Mouse (Mus musculus) gastrocnemius, adult 2 months (tissue): ENCODE measurements at regions not wholly inside any gene's neighbourhood (a gene's known extent, or its start where the extent isn't known, plus 50 kb on each side); places are given as distances from the start of the nearest gene placed in this dataset.

Source experiments
- DNase-seq: peaks from one replicate; pipeline ENCODE4 v3.0.0; 2022
- H3K27ac ChIP-seq: fragments of 200-600 bp; 2 replicates; pipeline ENCODE4 v1.8.1; 2022; ENCODE audit warnings: mild to moderate bottlenecking
- H3K4me3 ChIP-seq: fragments of 200-600 bp; 2 replicates; pipeline ENCODE4 v1.8.1; 2022; ENCODE audit warnings: mild to moderate bottlenecking, moderate library complexity
- CTCF ChIP-seq: fragments of 200-600 bp; IDR thresholded peaks from 2 replicates; pipeline ENCODE4 v1.8.1; 2022; ENCODE audit warnings: antibody characterized with exemption, mild to moderate bottlenecking, moderate library complexity
- intact Hi-C: fragments of 180-260 bp; cut with DNase I; formaldehyde crosslinking; loops from one replicate; pipeline ENCODE4 v1.15.1; 2025

DNA sequence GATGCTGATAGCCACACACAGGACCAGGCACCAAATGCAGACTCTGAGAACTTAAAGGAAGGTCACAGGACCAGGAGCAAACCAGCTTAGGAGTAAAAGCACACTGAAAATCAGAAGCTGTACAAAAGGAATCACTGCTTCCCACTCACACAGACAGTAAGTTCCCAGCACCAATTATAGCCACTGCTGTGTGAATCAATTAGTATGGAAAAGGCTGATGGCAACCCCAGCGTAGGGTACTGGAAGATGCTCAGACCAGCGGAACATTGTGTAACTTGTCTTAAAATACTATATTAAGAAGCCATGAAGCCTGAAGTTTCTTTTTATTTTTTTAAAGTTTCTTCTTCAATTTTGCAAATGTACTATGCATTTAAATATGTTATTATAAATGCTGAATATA lies 115.8 kb downstream of the Lnpk start:
- H3K4me3 ChIP-seq, result no peak overlapping the region
- DNase-seq, result no peak
- no peak for TF ChIP-seq CTCF
- no peak overlapping the region for H3K27ac ChIP-seq
- intact Hi-C loops, result no loop called here

DNA sequence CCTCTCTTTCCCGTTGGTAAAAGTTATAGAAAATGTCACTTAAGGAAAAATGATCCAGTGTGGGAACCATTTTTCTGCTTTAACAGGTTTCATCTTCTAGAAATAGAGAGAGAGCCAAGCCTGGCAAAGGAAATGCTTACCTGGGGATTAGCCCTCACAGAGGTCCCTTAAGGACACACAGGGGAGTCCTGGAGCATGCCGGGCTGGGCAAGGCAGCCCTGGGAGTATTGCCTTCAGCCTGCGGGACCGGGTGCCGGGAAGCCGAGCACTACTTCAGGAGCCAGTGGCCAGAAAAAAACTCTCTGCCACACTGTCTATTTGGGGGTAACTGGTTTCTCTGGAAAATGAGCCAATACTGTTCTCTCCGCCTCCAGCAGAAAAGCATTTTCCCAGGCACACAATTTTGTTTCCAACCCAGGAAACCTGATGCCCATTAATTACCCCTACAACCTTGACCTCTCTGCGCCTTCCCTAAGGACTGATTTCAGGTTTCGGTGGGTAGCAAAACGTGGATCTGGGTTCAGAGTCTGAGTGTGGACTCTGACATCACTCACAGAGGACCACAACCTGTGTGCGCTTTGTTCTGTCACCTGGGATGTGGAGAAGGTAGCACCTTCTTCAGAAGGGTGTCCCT lies 117.9 kb downstream of the Lnpk start:
- Histone ChIP-seq H3K27ac (peak overlapping the region; percentile 77), H3K4me3 (peak overlapping the region; percentile 46)
- DNase-seq, result peak; percentile 70
- intact Hi-C loops, result no loop called here
- TF ChIP-seq CTCF, result no peak

DNA sequence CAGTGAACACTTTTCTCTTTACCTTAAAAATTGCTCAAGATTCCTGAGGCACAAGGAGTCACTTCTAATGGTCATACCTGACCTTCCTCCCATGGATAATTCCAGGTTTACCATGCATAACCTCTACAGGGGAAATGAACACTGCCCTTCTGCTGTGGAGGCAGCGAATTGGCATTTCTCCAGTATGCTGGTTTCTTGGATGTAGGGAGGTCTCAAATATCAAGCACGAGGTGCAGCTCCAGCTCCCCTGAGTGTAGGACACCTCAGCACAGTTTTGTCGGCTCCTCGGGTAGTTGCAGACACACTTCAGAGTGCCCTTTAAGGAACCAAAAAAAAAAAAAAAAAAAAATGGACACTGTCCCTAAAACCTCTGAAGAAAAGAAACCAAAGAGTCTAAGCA lies 124.8 kb downstream of the Lnpk start:
- no peak for TF ChIP-seq CTCF
- Histone ChIP-seq H3K27ac (peak overlapping the region; percentile 79), H3K4me3 (no peak overlapping the region)
- intact Hi-C loops, result no loop called here
- DNase-seq, result peak; percentile 68

DNA sequence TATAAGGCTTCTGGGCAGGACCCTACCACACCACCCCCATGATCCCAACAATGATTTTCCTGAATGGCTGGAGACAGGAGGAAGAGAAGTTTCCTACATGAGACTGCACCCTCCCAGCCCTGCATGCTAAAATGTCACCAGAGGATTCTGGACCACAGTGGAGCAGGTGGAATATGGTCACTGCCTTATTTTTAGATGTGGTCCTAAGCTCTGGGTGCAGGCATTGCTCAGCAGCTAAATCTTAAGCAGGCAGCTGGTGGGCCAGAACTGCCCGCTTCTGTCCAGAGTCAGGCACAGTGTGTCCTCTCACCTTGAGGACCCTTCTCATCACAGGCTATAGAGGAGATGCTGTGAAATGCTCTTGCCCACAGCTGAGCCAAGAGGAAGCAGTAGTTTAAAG lies 126.6 kb downstream of the Lnpk start:
- Histone ChIP-seq H3K27ac (peak overlapping the region; percentile 79), H3K4me3 (no peak overlapping the region)
- TF ChIP-seq CTCF, result no peak
- DNase-seq, result peak; percentile 50
- intact Hi-C loops, result no loop called here

DNA sequence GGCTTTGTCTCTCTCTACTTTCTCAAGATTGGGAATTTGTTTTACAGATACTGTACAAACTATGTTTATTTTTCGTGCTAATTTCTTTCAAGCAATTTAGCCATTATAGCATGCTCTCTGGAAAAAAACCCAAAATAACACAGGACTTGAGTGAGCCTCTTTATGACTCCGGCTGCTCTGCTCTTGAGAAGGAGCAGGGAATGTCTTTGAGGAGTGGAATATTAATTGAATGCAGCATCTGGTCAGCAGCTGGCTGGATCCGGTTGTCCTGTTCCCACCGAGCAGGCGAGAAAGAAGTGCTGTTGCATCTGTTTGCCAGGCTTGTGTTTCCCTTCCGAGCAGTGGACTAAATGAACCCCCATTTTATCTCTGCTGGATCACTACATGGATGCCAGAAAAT lies 127.7 kb downstream of the Lnpk start:
- no peak for TF ChIP-seq CTCF
- intact Hi-C loops, result no loop called here
- Histone ChIP-seq H3K4me3 (no peak overlapping the region), H3K27ac (0 out of 2 replicates have a peak overlapping the region, but pooled peaks have one; percentile 24)
- DNase-seq, result peak; percentile 27

DNA sequence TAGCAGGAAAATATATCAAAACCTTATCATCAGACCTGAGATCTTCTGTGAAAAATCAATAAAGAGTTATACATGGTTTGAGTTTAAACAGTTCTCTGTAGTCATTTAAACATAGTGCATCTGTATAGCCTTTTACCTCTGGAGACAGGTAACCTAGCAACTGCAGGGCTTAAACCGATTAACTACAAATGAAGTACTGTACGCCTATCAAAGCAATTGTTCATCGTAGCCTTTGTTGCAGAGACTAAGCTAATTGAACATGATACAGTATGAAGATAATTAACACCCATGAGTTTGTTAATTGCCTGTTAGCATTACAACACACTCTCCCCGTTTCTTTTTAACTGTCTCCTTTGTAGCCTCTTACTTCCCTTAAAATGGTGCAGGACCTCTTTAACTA lies 128.2 kb downstream of the Lnpk start:
- no peak for DNase-seq
- intact Hi-C loops, result no loop called here
- H3K27ac ChIP-seq, result no peak overlapping the region
- TF ChIP-seq CTCF, result no peak
- no peak overlapping the region for H3K4me3 ChIP-seq

DNA sequence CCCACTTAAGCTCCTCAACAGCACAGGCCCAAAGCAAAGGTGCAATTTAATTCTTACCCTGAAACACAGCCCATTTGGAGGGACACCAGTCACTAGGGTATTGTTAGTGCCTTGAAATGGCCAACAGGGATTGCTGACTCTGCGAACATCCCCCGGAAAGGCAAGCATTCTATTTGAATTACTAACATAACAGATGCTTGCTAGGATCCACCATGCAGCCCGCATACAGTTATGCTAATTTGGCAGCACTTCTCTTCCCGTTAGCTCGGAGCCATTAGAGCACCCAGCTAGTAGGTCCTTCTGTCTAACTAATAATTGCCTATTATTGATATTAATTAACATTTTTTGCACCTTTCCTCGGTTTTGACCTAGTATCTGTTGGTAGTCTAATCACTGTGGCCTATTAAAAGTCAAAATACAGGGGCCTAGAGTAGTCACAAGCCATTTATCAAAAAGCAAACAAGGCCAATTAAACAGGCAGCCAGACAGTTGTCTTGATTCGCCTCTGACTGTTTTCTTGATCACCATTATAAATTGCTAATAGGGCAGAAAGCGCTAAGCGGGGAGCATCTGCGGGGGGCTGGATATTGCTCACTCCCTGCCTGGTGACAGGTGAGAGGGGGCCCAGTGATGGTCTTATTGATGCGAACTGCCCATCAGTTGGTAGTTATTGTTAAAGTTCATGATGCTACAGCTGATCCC lies 129.0 kb downstream of the Lnpk start:
- H3K4me3 ChIP-seq, result no peak overlapping the region
- no peak overlapping the region for H3K27ac ChIP-seq
- intact Hi-C loops, result no loop called here

DNA sequence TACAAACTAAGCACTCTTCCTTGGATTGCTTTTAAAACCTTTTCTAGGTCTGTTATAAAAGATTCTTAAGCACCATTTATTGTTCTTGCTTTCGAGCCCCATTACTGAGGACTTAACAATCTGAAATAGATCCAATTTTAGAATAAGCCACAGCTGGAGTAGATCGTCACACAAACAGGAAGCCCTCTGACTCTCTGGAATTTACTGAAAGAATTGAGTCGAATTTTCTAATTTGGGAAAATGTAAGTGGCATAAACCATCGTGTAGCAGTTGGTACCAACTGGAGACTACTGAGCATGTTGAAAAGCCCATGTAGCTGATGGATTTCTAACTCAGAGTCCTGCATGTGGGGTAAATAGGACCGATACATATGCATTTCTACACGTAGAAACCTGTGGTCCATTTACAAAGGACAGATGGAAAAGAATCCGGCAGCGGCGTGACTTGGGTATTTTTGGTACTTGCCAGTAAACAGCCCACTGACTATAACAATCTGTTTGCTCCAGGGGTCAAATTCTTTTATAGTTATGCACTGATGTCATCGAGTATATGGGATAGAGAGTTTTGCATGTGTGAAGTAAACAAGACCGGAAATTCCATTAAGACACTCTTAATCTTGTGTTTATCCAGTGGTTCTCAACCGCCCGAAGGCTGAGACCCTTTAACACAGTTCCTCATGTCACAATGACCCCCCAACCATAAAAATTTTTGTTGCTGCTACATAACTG lies 143.9 kb downstream of the Lnpk start:
- intact Hi-C loops, result no loop called here
- no peak for TF ChIP-seq CTCF
- H3K4me3 ChIP-seq, result no peak overlapping the region
- 0 out of 2 replicates have a peak overlapping the region, but pooled peaks have one; percentile 43 for H3K27ac ChIP-seq
- DNase-seq, result no peak

More for the DNA sequence above, 129.0 kb downstream of the Lnpk start:
- no peak for TF ChIP-seq CTCF
- DNase-seq, result no peak

DNA sequence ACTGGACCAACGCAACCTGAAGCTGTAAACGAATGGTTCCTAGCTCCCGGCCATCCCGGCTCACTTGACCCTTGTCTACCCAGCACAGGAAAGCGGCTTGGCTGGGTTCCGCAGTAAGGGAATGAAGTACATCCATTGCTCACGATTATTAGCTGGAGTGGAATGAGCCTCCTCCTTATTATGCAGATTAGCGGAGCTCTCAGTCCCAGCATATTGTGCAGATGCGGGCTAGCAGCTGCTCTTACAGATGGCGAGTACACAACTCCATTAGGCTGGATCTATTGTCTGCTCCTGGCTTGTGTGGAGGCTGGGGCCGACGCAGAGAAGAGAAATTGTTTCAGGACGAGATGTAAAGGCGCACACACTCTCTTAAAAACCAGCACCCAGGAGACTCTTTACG lies 152.5 kb downstream of the Lnpk start:
- Histone ChIP-seq H3K27ac (no peak overlapping the region), H3K4me3 (no peak overlapping the region)
- intact Hi-C loops, result no loop called here
- no peak for TF ChIP-seq CTCF
- peak; percentile 23 for DNase-seq

DNA sequence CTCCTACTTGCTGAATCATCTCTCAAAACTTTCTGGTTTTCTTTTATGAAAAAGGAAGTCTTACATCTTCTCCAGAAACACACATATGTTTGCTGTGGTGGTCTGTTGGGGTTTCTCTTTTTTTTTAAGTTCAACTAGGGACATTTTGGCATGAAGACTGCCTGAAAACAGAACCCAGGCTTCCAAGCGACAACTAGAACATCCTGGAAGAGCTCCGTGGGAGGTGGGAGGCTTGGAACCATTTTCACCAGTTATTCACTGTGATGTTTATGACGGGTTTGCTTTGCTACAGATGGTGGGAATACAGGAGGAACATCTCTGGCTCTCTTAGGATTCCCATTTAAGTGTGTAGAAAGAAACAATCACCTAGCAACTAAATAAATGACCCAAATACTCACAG lies 154.5 kb downstream of the Lnpk start:
- no peak for DNase-seq
- Histone ChIP-seq H3K4me3 (no peak overlapping the region), H3K27ac (no peak overlapping the region)
- no peak for TF ChIP-seq CTCF
- intact Hi-C loops, result no loop called here

DNA sequence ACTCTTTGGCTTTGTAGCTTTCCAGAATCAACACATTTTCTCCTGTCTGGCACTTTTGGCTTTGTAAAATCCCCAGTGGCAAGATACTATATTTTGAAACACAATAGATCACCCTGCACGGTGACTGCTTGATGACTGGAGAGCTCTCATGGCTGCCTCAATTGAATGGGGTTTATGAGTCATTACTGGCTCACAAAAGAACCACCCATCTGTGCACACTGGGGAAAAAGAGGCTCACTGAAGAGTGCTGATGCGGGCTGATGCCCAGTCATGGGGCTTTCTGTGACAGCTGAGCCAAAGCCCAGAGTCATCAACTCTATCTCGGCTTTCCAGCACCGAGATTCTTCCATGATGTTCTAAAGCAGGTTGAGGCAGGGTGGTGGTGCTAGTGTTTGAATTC lies 163.1 kb downstream of the Lnpk start:
- no peak for TF ChIP-seq CTCF
- Histone ChIP-seq H3K4me3 (no peak overlapping the region), H3K27ac (no peak overlapping the region)
- intact Hi-C loops, result no loop called here
- no peak for DNase-seq

DNA sequence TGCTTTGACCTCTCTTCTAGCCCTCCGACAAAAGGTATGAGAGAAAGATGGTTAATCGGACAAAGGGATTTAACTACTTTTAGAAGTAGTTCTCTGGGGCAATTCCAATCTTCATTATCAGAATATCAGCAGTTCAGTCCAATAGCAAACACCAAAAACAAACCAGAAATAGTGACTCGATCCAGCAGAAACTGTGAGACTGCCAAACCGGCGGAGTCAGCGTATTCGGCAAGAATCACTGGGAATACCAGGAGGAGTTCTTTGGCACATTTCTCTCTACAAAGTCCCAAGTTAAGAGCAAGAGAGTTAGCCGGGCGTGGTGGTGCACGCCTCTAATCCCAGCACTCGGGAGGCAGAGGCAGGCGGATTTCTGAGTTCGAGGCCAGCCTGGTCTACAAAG lies 164.5 kb downstream of the Lnpk start:
- no peak for TF ChIP-seq CTCF
- intact Hi-C loops, result no loop called here
- Histone ChIP-seq H3K4me3 (no peak overlapping the region), H3K27ac (no peak overlapping the region)
- no peak for DNase-seq

DNA sequence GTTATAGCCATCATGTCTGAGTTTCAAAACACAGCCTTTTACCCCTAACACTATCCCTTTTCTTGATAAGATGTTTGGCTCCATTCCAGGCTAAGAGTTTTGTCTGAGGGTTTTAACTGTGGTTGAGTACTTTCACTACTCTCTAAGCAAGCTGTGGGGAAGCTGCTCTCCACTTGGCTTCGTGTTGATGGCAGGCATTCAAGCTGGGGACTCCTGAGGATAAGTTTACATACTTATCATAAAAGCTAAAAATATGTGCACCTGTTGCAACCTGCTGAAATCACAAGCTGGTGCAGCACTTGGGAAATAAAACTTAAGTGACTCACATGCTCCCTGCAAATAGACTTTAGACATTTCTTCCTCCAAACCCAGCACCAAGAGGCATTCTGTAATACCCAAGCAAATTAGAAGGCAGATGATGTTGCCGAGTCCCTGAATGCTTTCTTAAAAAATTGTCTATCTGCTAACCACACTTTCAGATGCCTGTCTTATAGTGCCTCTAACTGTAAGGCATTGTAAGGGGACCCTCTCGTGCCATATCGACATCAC lies 169.3 kb downstream of the Lnpk start:
- Histone ChIP-seq H3K27ac (peak overlapping the region; percentile 87), H3K4me3 (peak overlapping the region; percentile 25)
- intact Hi-C loops, result no loop called here
- no peak for TF ChIP-seq CTCF
- DNase-seq, result peak; percentile 87
